Comparison of ENCODE assay signal across 8 mouse cellular contexts in genomic region chr2:168274374-168274935, GRCm38 (mm10). TPM values are rescaled to one million over a fixed set of nuclear protein-coding genes. Genes with fewer than 3 reads are reported as not detected.
DNase-seq lines count a peak whose midpoint lies in the region; ATAC-seq and TF ChIP-seq lines count a peak whose summit lies in the region.

No protein-coding gene starts in this region.

- no peaks in the 10 kb centered on the region for H3K36me3 ChIP-seq in lung, postnatal 0 days (ENCODE audit: insufficient read depth, low read length)

- H3K9ac ChIP-seq in lung, postnatal 0 days (replicated peaks; ENCODE audit: low read depth): no peak overlapping the region

- H3K4me1 ChIP-seq in lung, postnatal 0 days (ENCODE audit: insufficient read depth, low read depth, low read length): no peaks in the 10 kb centered on the region

- peak; percentile 45 for DNase-seq in ovary, postnatal 10 days (ENCODE audit: low spot score)
- DNase-seq in ovary, adult 18-20 months (ENCODE audit: low spot score): no peak
- peak; percentile 29 for DNase-seq in c-Kit-positive CD71-positive TER-119-positive erythroid progenitor cells, embryonic 14.5 days (ENCODE audit: low spot score)
- peak; percentile 64 to 69 for DNase-seq in frontal cortex, postnatal 36 days (ENCODE audit: low spot score in 2 of 2)
- DNase-seq in layer of hippocampus, adult 18-20 months (ENCODE audit: low spot score in 2 of 2): peak; percentile 56 to 84
- DNase-seq in lung, postnatal 0 days (ENCODE audit: low spot score): peak; percentile 64
- peak; percentile 64 for DNase-seq in right cerebral cortex, postnatal 25 days

- no peak overlapping the region for H3K4me2 ChIP-seq in lung, postnatal 0 days (replicated peaks; ENCODE audit: low read depth, low read length)

- H3K27ac ChIP-seq in lung, postnatal 0 days (ENCODE audit: low read length): no peak overlapping the region

- H3K4me3 ChIP-seq in lung, postnatal 0 days (ENCODE audit: low read depth, low read length): no peak overlapping the region

- WGBS in lung, postnatal 0 days: 9% methylated on average over 11 of the region's 11 CpGs

- H3K9me3 ChIP-seq in lung, postnatal 0 days (ENCODE audit: low read length): no peaks in the 10 kb centered on the region

- peaks cover 15% of the 10 kb centered on the region for H3K27me3 ChIP-seq in lung, postnatal 0 days (replicated peaks; ENCODE audit: insufficient read depth, low read length)

- peak; percentile 88 for TF ChIP-seq CTCF in lung, postnatal 0 days (IDR thresholded peaks at IDR 0.05)

- no peak for ATAC-seq in lung, postnatal 0 days
- ATAC-seq in activated CD4-positive, CD25-positive, alpha-beta regulatory T cell, adult 4 months: no peak

- TF ChIP-seq EP300 in lung, postnatal 0 days (IDR thresholded peaks at IDR 0.05): no peak

RNA-seq across cellular contexts. Expression of gene Kcng1, which starts 7.1 kb away (rescaled TPM):
- total RNA-seq in layer of hippocampus, adult 18-20 months (2021): 10 to 100 TPM; 43.9 to 51.6 TPM
- 0.08 and 0.26 TPM in 2 replicates for polyA plus RNA-seq in lung, postnatal 0 days (2015; fragmentation: Nextera tagmentation; extraction: Ambion mirVana)
- not detected for polyA plus RNA-seq in activated CD4-positive, CD25-positive, alpha-beta regulatory T cell, adult 4 months (2017; shearing (Covaris generic))

RNA-seq across cellular contexts. Expression of gene Mocs3, which starts 44.0 kb away (rescaled TPM):
- total RNA-seq in layer of hippocampus, adult 18-20 months (2021): 10 to 100 TPM; 18.1 to 18.2 TPM
- 5.6 and 5.9 TPM in 2 replicates for polyA plus RNA-seq in lung, postnatal 0 days (2015; fragmentation: Nextera tagmentation; extraction: Ambion mirVana)
- 1 to 10 TPM in 1 of 2 experiments, under 1 TPM in 1; 0.40 to 1.2 TPM for polyA plus RNA-seq in activated CD4-positive, CD25-positive, alpha-beta regulatory T cell, adult 4 months (2017; shearing (Covaris generic))

RNA-seq across cellular contexts. Expression of gene Dpm1, which starts 44.1 kb away (rescaled TPM):
- 10 to 100 TPM; 68.3 to 74.5 TPM for total RNA-seq in layer of hippocampus, adult 18-20 months (2021)
- polyA plus RNA-seq in lung, postnatal 0 days (2015; fragmentation: Nextera tagmentation; extraction: Ambion mirVana): 134 and 145 TPM in 2 replicates
- 10 to 100 TPM; 62.6 to 96.1 TPM for polyA plus RNA-seq in activated CD4-positive, CD25-positive, alpha-beta regulatory T cell, adult 4 months (2017; shearing (Covaris generic))

RNA-seq across cellular contexts. Expression of gene Gm20716, which starts 44.3 kb away (rescaled TPM):
- 10 to 100 TPM; 24.7 to 31.3 TPM for total RNA-seq in layer of hippocampus, adult 18-20 months (2021)
- 8.4 and 11.6 TPM in 2 replicates for polyA plus RNA-seq in lung, postnatal 0 days (2015; fragmentation: Nextera tagmentation; extraction: Ambion mirVana)
- 10 to 100 TPM; 14.2 to 20.0 TPM for polyA plus RNA-seq in activated CD4-positive, CD25-positive, alpha-beta regulatory T cell, adult 4 months (2017; shearing (Covaris generic))
